Mouse (Mus musculus) myocyte (in vitro differentiated cells): ENCODE measurements around the gene Scn4b. TPM values are rescaled to one million over a fixed set of nuclear protein-coding genes. Genes with fewer than 3 reads are reported as not detected.

Experiments used
- H3K27me3 ChIP-seq: one replicate; pipeline ENCODE4 v1.6.1; 2011; ENCODE audit not compliant: control insufficient read depth, insufficient read depth, insufficient read length
- H3K36me3 ChIP-seq: one replicate; pipeline ENCODE4 v1.6.1; 2011; ENCODE audit not compliant: control insufficient read depth, insufficient read depth
- H3K4me2 ChIP-seq: one replicate; pipeline ENCODE4 v1.6.1; 2011; ENCODE audit warnings: low read depth, control low read depth
- H3K4me3 ChIP-seq: one replicate; pipeline ENCODE4 v1.5.1; 2011; ENCODE audit warnings: mild to moderate bottlenecking, control low read depth, moderate library complexity
- H3K79me2 ChIP-seq: one replicate; pipeline ENCODE4 v1.6.1; 2011; ENCODE audit not compliant: control insufficient read depth, insufficient read depth
- H3ac ChIP-seq: one replicate; pipeline ENCODE4 v1.6.1; 2011; ENCODE audit not compliant: control insufficient read depth, insufficient read length
- CEBPB ChIP-seq: IDR thresholded peaks from 2 replicates; pipeline ENCODE4 v1.6.1; 2011; ENCODE audit warnings: mild to moderate bottlenecking, moderate library complexity; ENCODE audit not compliant: poor library complexity, insufficient read depth, severe bottlenecking
- E2F4 ChIP-seq: IDR thresholded peaks from one replicate; pipeline ENCODE4 v1.6.1; 2011; ENCODE audit warnings: mild to moderate bottlenecking, control low read depth, moderate library complexity; ENCODE audit not compliant: insufficient read depth
- MAX ChIP-seq: IDR thresholded peaks from one replicate; pipeline ENCODE4 v1.6.1; 2011; ENCODE audit warnings: low read depth, mild to moderate bottlenecking, control low read depth
- MYOD1 ChIP-seq, 3 experiments: IDR thresholded peaks; one replicate each; pipeline ENCODE4 v1.6.1; 2011; ENCODE audit warnings: control low read depth in 2 of 3, low read depth in 2 of 3, mild to moderate bottlenecking in 2 of 3, moderate library complexity in 1 of 3; ENCODE audit not compliant: insufficient read length in 2 of 3, control insufficient read depth in 1 of 3
- MYOG ChIP-seq, 3 experiments: IDR thresholded peaks; one replicate each; pipeline ENCODE4 v1.6.1; 2011; ENCODE audit warnings: control low read depth in 2 of 3, low read depth in 2 of 3, mild to moderate bottlenecking in 2 of 3; ENCODE audit not compliant: insufficient read length in 2 of 3, control insufficient read depth in 1 of 3, insufficient read depth in 1 of 3
- POLR2A ChIP-seq: IDR thresholded peaks from one replicate; pipeline ENCODE4 v1.6.1; 2011; ENCODE audit warnings: low read depth, mild to moderate bottlenecking, control low read depth, moderate library complexity; ENCODE audit not compliant: insufficient read length
- POLR2AphosphoS2 ChIP-seq: IDR thresholded peaks from one replicate; pipeline ENCODE4 v1.6.1; 2011; ENCODE audit warnings: low read depth, control low read depth; ENCODE audit not compliant: insufficient read length
- REST ChIP-seq: IDR thresholded peaks from one replicate; pipeline ENCODE4 v1.6.1; 2011; ENCODE audit warnings: mild to moderate bottlenecking, control low read depth, moderate library complexity; ENCODE audit not compliant: insufficient read depth, insufficient read length
- SRF ChIP-seq: IDR thresholded peaks from one replicate; pipeline ENCODE4 v1.6.1; 2011; ENCODE audit warnings: low read depth; ENCODE audit not compliant: control insufficient read depth, insufficient read length
- TCF12 ChIP-seq: IDR thresholded peaks from one replicate; pipeline ENCODE4 v1.6.1; 2011; ENCODE audit warnings: mild to moderate bottlenecking, control low read depth; ENCODE audit not compliant: poor library complexity, insufficient read depth, severe bottlenecking
- TCF3 ChIP-seq: IDR thresholded peaks from one replicate; pipeline ENCODE4 v1.6.1; 2011; ENCODE audit warnings: low read depth, control low read depth; ENCODE audit not compliant: insufficient read length
- USF1 ChIP-seq: IDR thresholded peaks from one replicate; pipeline ENCODE4 v1.6.1; 2011; ENCODE audit warnings: low read depth, mild to moderate bottlenecking, control low read depth, moderate library complexity
- polyA plus RNA-seq: library from polyadenylated mRNA; unstranded; fragments of >200 nt; fragmentation: generic; extraction: Trizol; gene quantifications from one replicate; pipeline ENCODE4 v1.2.1, GENCODE M21; 2012; ENCODE audit warnings: missing spikeins

The Scn4b gene
- polyA plus RNA-seq, 1 experiment, result not detected

GRCm38 (mm10) chr9:45179282-45179681 is 41.1 kb downstream of the Scn4b start:
- Histone ChIP-seq H3ac (no peak overlapping the region), H3K79me2 (no peaks in the 10 kb centered on the region), H3K36me3 (no peaks in the 10 kb centered on the region), H3K4me3 (no peak overlapping the region), H3K27me3 (peaks cover 5% of the 10 kb centered on the region), H3K4me2 (no peak overlapping the region)
- TF ChIP-seq SRF (no peak), MYOG (IDR thresholded peaks at IDR 0.05; ENCODE audit: control insufficient read depth in 1 of 3, insufficient read depth in 1 of 3, insufficient read length in 2 of 3, low read depth in 2 of 3) (no peak), CEBPB (no peak), REST (no peak)

DNA sequence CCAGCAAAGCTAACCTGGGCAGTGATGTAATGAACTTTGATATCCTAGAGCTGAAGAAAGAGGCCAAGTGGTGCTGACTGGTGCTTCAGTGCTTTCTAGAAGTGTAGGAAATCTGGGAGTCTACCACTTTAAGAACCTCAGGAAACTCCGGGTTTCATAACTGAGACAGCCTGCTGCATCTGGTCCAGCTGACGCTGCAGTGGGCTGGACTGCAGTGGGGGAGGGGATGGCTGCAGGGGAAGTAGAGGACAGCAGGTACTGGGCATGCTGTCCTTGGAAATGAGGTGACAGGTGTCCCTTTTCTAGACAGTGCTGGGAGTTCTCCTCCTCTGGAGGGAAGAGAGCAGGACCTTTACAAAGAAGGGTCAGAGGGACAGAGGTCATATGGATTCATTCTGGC is 43.6 kb downstream of the Scn4b start, which contains the start of gene BC049352:
TSS of gene BC049352 (plus strand) at position 238 of the 400 bp plus-strand sequence.
- H3ac ChIP-seq, result no peak within 1 kb of the TSS
- H3K4me3 ChIP-seq, result no peak within 1 kb of the TSS
- peaks cover 19% of the 10 kb centered on the region for H3K27me3 ChIP-seq
- no peaks in the 10 kb centered on the region for H3K36me3 ChIP-seq
- H3K4me2 ChIP-seq, result no peak within 1 kb of the TSS
- TF ChIP-seq USF1 (no peak), TCF3 (no peak), POLR2A (no peak), MAX (no peak), POLR2AphosphoS2 (no peak), TCF12 (no peak), CEBPB (no peak), MYOD1 (IDR thresholded peaks at IDR 0.05; ENCODE audit: control insufficient read depth in 1 of 3, insufficient read length in 2 of 3, low read depth in 2 of 3) (no peak), E2F4 (no peak), REST (no peak), SRF (no peak), MYOG (IDR thresholded peaks at IDR 0.05; ENCODE audit: control insufficient read depth in 1 of 3, insufficient read depth in 1 of 3, insufficient read length in 2 of 3, low read depth in 2 of 3) (no peak)
- H3K79me2 ChIP-seq, result no peaks in the 10 kb centered on the region

DNA sequence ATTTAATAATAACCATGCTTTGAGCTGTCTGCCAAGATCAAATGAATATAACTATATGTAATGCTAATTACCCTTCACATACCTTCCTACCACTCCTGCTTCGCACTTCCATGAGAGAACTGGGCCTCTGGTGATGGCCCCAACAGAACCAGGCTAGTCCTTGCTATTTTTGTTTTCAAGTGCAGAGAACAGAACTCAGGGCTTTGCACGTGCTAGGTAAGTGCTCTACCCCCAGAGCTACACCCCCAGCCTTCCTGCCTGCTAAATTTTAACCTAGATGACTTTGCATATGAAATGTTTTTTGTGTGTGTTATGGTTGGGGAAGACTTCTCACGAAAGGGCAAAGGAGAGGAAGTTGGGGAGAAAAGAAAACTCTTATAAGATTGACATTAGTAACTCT is 44.3 kb downstream of the Scn4b start:
- no peak overlapping the region for H3K4me3 ChIP-seq
- H3ac ChIP-seq, result no peak overlapping the region
- no peak for TF ChIP-seq POLR2A
- TF ChIP-seq REST, result no peak
- TF ChIP-seq USF1, result no peak
- no peak for TF ChIP-seq CEBPB
- no peak for TF ChIP-seq MAX
- no peak for TF ChIP-seq MYOD1 (IDR thresholded peaks at IDR 0.05; ENCODE audit: control insufficient read depth in 1 of 3, insufficient read length in 2 of 3, low read depth in 2 of 3)
- H3K4me2 ChIP-seq, result no peak overlapping the region
- H3K79me2 ChIP-seq, result no peaks in the 10 kb centered on the region
- H3K27me3 ChIP-seq, result peaks cover 23% of the 10 kb centered on the region
- no peaks in the 10 kb centered on the region for H3K36me3 ChIP-seq

GRCm38 (mm10) chr9:45183266-45183665 is 45.1 kb downstream of the Scn4b start:
- H3K79me2 ChIP-seq, result no peaks in the 10 kb centered on the region
- H3K4me2 ChIP-seq, result no peak overlapping the region
- no peaks in the 10 kb centered on the region for H3K36me3 ChIP-seq
- no peak overlapping the region for H3ac ChIP-seq
- TF ChIP-seq TCF3 (no peak), MAX (no peak), REST (no peak), E2F4 (no peak), POLR2A (no peak), MYOD1 (IDR thresholded peaks at IDR 0.05; ENCODE audit: control insufficient read depth in 1 of 3, insufficient read length in 2 of 3, low read depth in 2 of 3) (no peak), TCF12 (no peak), MYOG (IDR thresholded peaks at IDR 0.05; ENCODE audit: control insufficient read depth in 1 of 3, insufficient read depth in 1 of 3, insufficient read length in 2 of 3, low read depth in 2 of 3) (no peak), POLR2AphosphoS2 (no peak), USF1 (no peak), CEBPB (no peak), SRF (no peak)
- no peak overlapping the region for H3K4me3 ChIP-seq
- peaks cover 31% of the 10 kb centered on the region for H3K27me3 ChIP-seq

GRCm38 (mm10) chr9:45185250-45185649 is 47.1 kb downstream of the Scn4b start:
- no peak overlapping the region for H3ac ChIP-seq

More at GRCm38 (mm10) chr9:45185250-45185649, 47.1 kb downstream of the Scn4b start:
- H3K36me3 ChIP-seq, result no peaks in the 10 kb centered on the region
- H3K4me2 ChIP-seq, result no peak overlapping the region
- peaks cover 33% of the 10 kb centered on the region for H3K27me3 ChIP-seq
- no peaks in the 10 kb centered on the region for H3K79me2 ChIP-seq
- TF ChIP-seq TCF3 (no peak), E2F4 (no peak), TCF12 (no peak), POLR2AphosphoS2 (no peak), POLR2A (no peak), MAX (no peak), SRF (no peak), MYOG (IDR thresholded peaks at IDR 0.05; ENCODE audit: control insufficient read depth in 1 of 3, insufficient read depth in 1 of 3, insufficient read length in 2 of 3, low read depth in 2 of 3) (no peak), USF1 (no peak), CEBPB (no peak), REST (no peak), MYOD1 (IDR thresholded peaks at IDR 0.05; ENCODE audit: control insufficient read depth in 1 of 3, insufficient read length in 2 of 3, low read depth in 2 of 3) (no peak)
- H3K4me3 ChIP-seq, result no peak overlapping the region
